19 mouse cellular contexts compared by ENCODE assay signal in genomic region chr7:109850531-109850930, GRCm38 (mm10). TPM values are rescaled to one million over a fixed set of nuclear protein-coding genes. Genes with fewer than 3 reads are reported as not detected.
"Had no signal": no experiment of that assay in that cellular context is flagged by ENCODE, and none has a peak within 500 bp of the region (broad histone marks: within the 10 kb centered on the region; RNA-seq: fewer than 3 reads in every experiment).

No protein-coding gene starts in this region.

- H3K9me3 ChIP-seq: liver, embryonic 13.5 days; lung, embryonic 15.5 days; megakaryocyte, embryonic 14.5 days; stomach, embryonic 15.5 days had no signal

- H3K9ac ChIP-seq: liver, embryonic 13.5 days; liver, postnatal 0 days; lung, embryonic 15.5 days; stomach, embryonic 15.5 days had no signal

- H3K4me2 ChIP-seq: liver, embryonic 13.5 days; lung, embryonic 15.5 days; stomach, embryonic 15.5 days had no signal

- H3K27me3 ChIP-seq: lung, embryonic 15.5 days; stomach, embryonic 15.5 days had no signal

- DNase-seq: kidney, adult 11 months; kidney, adult 9 months; kidney, postnatal 36 days; layer of hippocampus, adult 9-11 months; layer of hippocampus, postnatal 36 days; liver; liver, embryonic 13.5 days; liver, postnatal 0 days; lung, postnatal 14 days; midbrain, embryonic 14.5 days; right cerebral cortex, postnatal 14 days; thymus, adult 2 months; thymus, postnatal 36 days had no signal

- H3K4me3 ChIP-seq: liver, embryonic 13.5 days; lung, embryonic 15.5 days; megakaryocyte, embryonic 14.5 days; stomach, embryonic 15.5 days had no signal

- H3K36me3 ChIP-seq: liver, embryonic 13.5 days; lung, embryonic 15.5 days; stomach, embryonic 15.5 days had no signal

- ATAC-seq: liver, postnatal 0 days had no signal

- H3K27ac ChIP-seq: kidney, postnatal 0 days; liver, embryonic 13.5 days; lung, embryonic 15.5 days; macrophage; stomach, embryonic 15.5 days had no signal

RNA-seq across cellular contexts. Expression of gene Scube2, which starts 14.9 kb away (rescaled TPM):
- total RNA-seq: neutrophil, adult 5-6 weeks had no signal
- polyA plus RNA-seq: macrophage had no signal
